Mouse (Mus musculus): ENCODE data around the gene Pde9a.

The Pde9a gene

GRCm38 (mm10) chr17:31462506-31462905, 76.5 kb downstream of the Pde9a start:
- no peak for DNase-seq (ENCODE audit: low read depth, low spot score)

GRCm38 (mm10) chr17:31466854-31467253, 80.8 kb downstream of the Pde9a start:
- DNase-seq (ENCODE audit: low read depth, low spot score), result no peak

- DNase-seq (ENCODE audit: low read depth, low spot score), result no peak
Observed at GRCm38 (mm10) chr17:31468496-31468895, 82.5 kb downstream of the Pde9a start.

GRCm38 (mm10) chr17:31470766-31471418, 84.9 kb downstream of the Pde9a start:
- DNase-seq (ENCODE audit: low read depth, low spot score), result no peak

GRCm38 (mm10) chr17:31474388-31474787, 88.4 kb downstream of the Pde9a start:
- no peak for DNase-seq (ENCODE audit: low read depth, low spot score)

- DNase-seq (ENCODE audit: low read depth, low spot score), result no peak
Observed at GRCm38 (mm10) chr17:31478606-31479005, 92.6 kb downstream of the Pde9a start.

GRCm38 (mm10) chr17:31479108-31479844, 93.3 kb downstream of the Pde9a start:
- no peak for DNase-seq (ENCODE audit: low read depth, low spot score)

GRCm38 (mm10) chr17:31486616-31487198, 100.7 kb downstream of the Pde9a start:
- DNase-seq (ENCODE audit: low read depth, low spot score), result peak; percentile 36

- no peak for DNase-seq (ENCODE audit: low read depth, low spot score)
Observed at GRCm38 (mm10) chr17:31487433-31488060, 101.5 kb downstream of the Pde9a start.

- no peak for DNase-seq (ENCODE audit: low read depth, low spot score)
Observed at GRCm38 (mm10) chr17:31491355-31491754, 105.3 kb downstream of the Pde9a start.

GRCm38 (mm10) chr17:31492416-31492815, 106.4 kb downstream of the Pde9a start:
- DNase-seq (ENCODE audit: low read depth, low spot score), result peak; percentile 77

GRCm38 (mm10) chr17:31494989-31495388, 109.0 kb downstream of the Pde9a start:
- DNase-seq (ENCODE audit: low read depth, low spot score), result no peak

GRCm38 (mm10) chr17:31497726-31498125, 111.7 kb downstream of the Pde9a start:
- DNase-seq (ENCODE audit: low read depth, low spot score), result no peak

GRCm38 (mm10) chr17:31499725-31500124, 113.7 kb downstream of the Pde9a start:
- no peak for DNase-seq (ENCODE audit: low read depth, low spot score)

GRCm38 (mm10) chr17:31500416-31500815, 114.4 kb downstream of the Pde9a start:
- no peak for DNase-seq (ENCODE audit: low read depth, low spot score)

GRCm38 (mm10) chr17:31500908-31501307, 114.9 kb downstream of the Pde9a start:
- DNase-seq (ENCODE audit: low read depth, low spot score), result no peak

- DNase-seq (ENCODE audit: low read depth, low spot score), result no peak
Observed at GRCm38 (mm10) chr17:31502261-31502927, 116.4 kb downstream of the Pde9a start.

- DNase-seq (ENCODE audit: low read depth, low spot score), result no peak
Observed at GRCm38 (mm10) chr17:31503337-31503736, 117.3 kb downstream of the Pde9a start.

- DNase-seq (ENCODE audit: low read depth, low spot score), result no peak
Observed at GRCm38 (mm10) chr17:31503936-31504335, 117.9 kb downstream of the Pde9a start.

GRCm38 (mm10) chr17:31505013-31505412, 119.0 kb downstream of the Pde9a start:
- no peak for DNase-seq (ENCODE audit: low read depth, low spot score)

GRCm38 (mm10) chr17:31506282-31506681, 120.3 kb downstream of the Pde9a start:
- no peak for DNase-seq (ENCODE audit: low read depth, low spot score)

GRCm38 (mm10) chr17:31510944-31511343, 124.9 kb downstream of the Pde9a start:
- no peak for DNase-seq (ENCODE audit: low read depth, low spot score)
